Mouse (Mus musculus) adipose tissue, adult 10 weeks (tissue): Measurements from ENCODE around the gene Limd1. TPM values are rescaled to one million over a fixed set of nuclear protein-coding genes. Genes with fewer than 3 reads are reported as not detected.

ENCODE experiments used
- polyA plus RNA-seq: library from polyadenylated mRNA; stranded (reverse); fragments of 350-450 nt; fragmentation: Illumina TruSeq; extraction: RNeasy Lipid Tissue Mini Kit (QIAGEN cat#74804); gene quantifications from one replicate; pipeline ENCODE4 v1.2.3, GENCODE M21; 2014; ENCODE audit warnings: low read depth, low replicate concordance

Limd1 gene
- polyA plus RNA-seq: 27.9 TPM

DNA sequence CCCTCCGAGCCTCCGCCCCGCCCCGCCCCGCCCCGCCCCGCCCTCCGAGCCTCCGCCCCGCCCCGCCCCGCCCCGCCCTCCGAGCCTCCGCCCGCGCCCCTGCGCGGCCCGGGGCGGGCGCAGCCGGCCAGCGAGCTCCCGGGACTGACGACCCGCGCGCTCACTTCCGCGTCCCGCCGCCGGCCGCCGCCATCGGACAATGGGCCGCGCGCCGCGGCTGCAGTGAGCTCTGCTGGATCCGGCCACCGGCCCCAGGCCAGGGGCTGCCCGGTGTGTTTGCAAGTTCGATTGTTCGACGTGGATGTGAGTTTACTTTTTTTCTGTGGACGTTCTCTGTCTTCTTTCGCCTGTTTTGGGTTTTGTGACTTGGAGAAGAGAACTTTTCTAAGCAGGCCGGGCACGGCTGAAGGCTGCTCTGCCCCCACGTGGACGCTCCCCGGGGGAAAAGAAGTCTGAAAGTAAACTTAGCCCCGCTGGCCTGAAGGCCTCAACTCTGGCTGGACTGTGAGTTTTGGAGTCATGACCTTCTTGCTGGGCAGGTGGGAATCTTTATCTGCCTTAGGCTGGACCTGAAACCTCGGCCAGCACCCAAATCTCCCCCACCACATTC, at the start of gene Limd1:
Limd1 (plus strand) TSS at position 121 of the 610 bp plus-strand sequence.

GRCm38 (mm10) chr9:123529392-123530157, 51.1 kb downstream of the Limd1 start, which contains the start of gene Sacm1l:
Gene Sacm1l, plus strand, starts transcription at chr9:123529759.

Other genes starting within 250 kb of the Limd1 start
- gene Tmem158, start 217.9 kb upstream of the Limd1 start, polyA plus RNA-seq: 9.0 TPM
- gene Lars2, start 111.8 kb upstream of the Limd1 start, polyA plus RNA-seq: 34.3 TPM
- gene Sacm1l, start 51.1 kb downstream of the Limd1 start, polyA plus RNA-seq: 50.0 TPM
- 0.42 TPM for gene Slc6a20b, start 153.9 kb downstream of the Limd1 start, polyA plus RNA-seq
- gene Ccr9, start 199.7 kb downstream of the Limd1 start, polyA plus RNA-seq: 0.15 TPM
- 2.1 TPM for gene Slc6a20a, start 200.2 kb downstream of the Limd1 start, polyA plus RNA-seq
- 39.8 TPM for gene Lztfl1, start 239.0 kb downstream of the Limd1 start, polyA plus RNA-seq